Comparison of ENCODE assay signal across 8 mouse cellular contexts in genomic region chr9:57075681-57076381, GRCm38 (mm10). TPM values are rescaled to one million over a fixed set of nuclear protein-coding genes. Genes with fewer than 3 reads are reported as not detected.
DNase-seq lines count a peak whose midpoint lies in the region; ATAC-seq and TF ChIP-seq lines count a peak whose summit lies in the region.

No protein-coding gene starts in this region.

- H3K9ac ChIP-seq in heart, embryonic 15.5 days: peak overlapping the region; percentile 87
- peak overlapping the region; percentile 68 for H3K9ac ChIP-seq in liver, embryonic 14.5 days (replicated peaks)
- peak overlapping the region; percentile 85 for H3K9ac ChIP-seq in neural tube, embryonic 11.5 days (ENCODE audit: low read length)
- peak overlapping the region; percentile 80 for H3K9ac ChIP-seq in stomach, postnatal 0 days (ENCODE audit: low read length)

- TF ChIP-seq EP300 in liver, embryonic 14.5 days (IDR thresholded peaks at IDR 0.05; ENCODE audit: low read depth): no peak; the same call in 1 of the 2 replicates
- no peak for TF ChIP-seq EP300 in stomach, postnatal 0 days (optimal IDR thresholded peaks at IDR 0.05)

- WGBS in forebrain, embryonic 10.5 days: under 1% methylated on average over 43 of the region's 43 CpGs
- under 1% methylated on average over 43 of the region's 43 CpGs for WGBS in heart, embryonic 15.5 days
- WGBS in liver, embryonic 14.5 days (ENCODE audit: insufficient replicate concordance): under 1% methylated on average over 43 of the region's 43 CpGs
- WGBS in neural tube, embryonic 11.5 days: under 1% methylated on average over 43 of the region's 43 CpGs
- WGBS in stomach, postnatal 0 days: under 1% methylated on average over 41 of the region's 43 CpGs

- H3K27me3 ChIP-seq in forebrain, embryonic 10.5 days (ENCODE audit: poor library complexity, severe bottlenecking): no peaks in the 10 kb centered on the region
- H3K27me3 ChIP-seq in heart, embryonic 15.5 days: no peaks in the 10 kb centered on the region
- H3K27me3 ChIP-seq in liver, embryonic 14.5 days (ENCODE audit: control insufficient read depth, insufficient read depth, low read length): no peaks in the 10 kb centered on the region
- no peaks in the 10 kb centered on the region for H3K27me3 ChIP-seq in neural tube, embryonic 11.5 days (ENCODE audit: control insufficient read depth, insufficient read depth, low read length)
- no peaks in the 10 kb centered on the region for H3K27me3 ChIP-seq in stomach, postnatal 0 days (ENCODE audit: control insufficient read depth, insufficient read depth, low read length)

- H3K9me3 ChIP-seq in forebrain, embryonic 10.5 days: no peaks in the 10 kb centered on the region
- no peaks in the 10 kb centered on the region for H3K9me3 ChIP-seq in heart, embryonic 15.5 days (replicated peaks)
- no peaks in the 10 kb centered on the region for H3K9me3 ChIP-seq in liver, embryonic 14.5 days (ENCODE audit: control insufficient read depth, low read length)
- no peaks in the 10 kb centered on the region for H3K9me3 ChIP-seq in neural tube, embryonic 11.5 days (ENCODE audit: control insufficient read depth, low read length)
- H3K9me3 ChIP-seq in stomach, postnatal 0 days (ENCODE audit: control insufficient read depth, low read length): no peaks in the 10 kb centered on the region

- peak overlapping the region; percentile 86 for H3K4me2 ChIP-seq in heart, embryonic 15.5 days
- H3K4me2 ChIP-seq in liver, embryonic 14.5 days (ENCODE audit: low read depth): peak overlapping the region; percentile 97
- H3K4me2 ChIP-seq in neural tube, embryonic 11.5 days (ENCODE audit: low read depth): peak overlapping the region; percentile 91
- H3K4me2 ChIP-seq in stomach, postnatal 0 days (replicated peaks; ENCODE audit: low read depth): peak overlapping the region; percentile 91

- peak overlapping the region; percentile 97 for H3K27ac ChIP-seq in forebrain, embryonic 10.5 days
- H3K27ac ChIP-seq in heart, embryonic 15.5 days: peak overlapping the region; percentile 100
- H3K27ac ChIP-seq in liver, embryonic 14.5 days: peak overlapping the region; percentile 98
- peak overlapping the region; percentile 96 for H3K27ac ChIP-seq in neural tube, embryonic 11.5 days (ENCODE audit: low read depth, low read length)
- H3K27ac ChIP-seq in stomach, postnatal 0 days (replicated peaks): peak overlapping the region; percentile 99

- H3K4me3 ChIP-seq in forebrain, embryonic 10.5 days: peak overlapping the region; percentile 94
- H3K4me3 ChIP-seq in heart, embryonic 15.5 days: peak overlapping the region; percentile 92
- peak overlapping the region; percentile 76 to 92 for H3K4me3 ChIP-seq in liver, embryonic 14.5 days (ENCODE audit: insufficient read depth in 1 of 2, low read depth in 2 of 2, low read length in 2 of 2)
- peak overlapping the region; percentile 92 for H3K4me3 ChIP-seq in neural tube, embryonic 11.5 days (ENCODE audit: low read depth, low read length)
- H3K4me3 ChIP-seq in stomach, postnatal 0 days (ENCODE audit: low read depth, low read length): peak overlapping the region; percentile 88

- peak; percentile 81 for ATAC-seq in heart, embryonic 15.5 days (replicated peaks; ENCODE audit: insufficient number of reproducible peaks, insufficient read depth, low FRiP score, low read depth)
- peak; percentile 78 for ATAC-seq in liver, embryonic 14.5 days (ENCODE audit: insufficient read depth)
- peak; percentile 82 for ATAC-seq in neural tube, embryonic 11.5 days (ENCODE audit: insufficient read depth, low FRiP score, low TSS enrichment)
- peak; percentile 86 for ATAC-seq in stomach, postnatal 0 days (ENCODE audit: low FRiP score, low TSS enrichment)

- peak; percentile 15; the same call in 1 of the 2 replicates for TF ChIP-seq CTCF in liver, embryonic 14.5 days (IDR thresholded peaks at IDR 0.05; ENCODE audit: low read depth)
- peak; percentile 40 for TF ChIP-seq CTCF in stomach, postnatal 0 days (IDR thresholded peaks at IDR 0.05; ENCODE audit: low read depth)

- H3K36me3 ChIP-seq in forebrain, embryonic 10.5 days (replicated peaks): peaks cover 12% of the 10 kb centered on the region
- H3K36me3 ChIP-seq in heart, embryonic 15.5 days: no peaks in the 10 kb centered on the region
- H3K36me3 ChIP-seq in liver, embryonic 14.5 days (replicated peaks; ENCODE audit: control insufficient read depth, insufficient read depth, low read depth): no peaks in the 10 kb centered on the region
- H3K36me3 ChIP-seq in neural tube, embryonic 11.5 days (ENCODE audit: control insufficient read depth, insufficient read depth, low read length): no peaks in the 10 kb centered on the region
- H3K36me3 ChIP-seq in stomach, postnatal 0 days (ENCODE audit: control insufficient read depth, insufficient read depth, low read length): no peaks in the 10 kb centered on the region

- DNase-seq in CD8-positive naive resting alpha-beta T cell, adult 2 months (ENCODE audit: low read depth in 2 of 2, low spot score in 2 of 2): peak; percentile 97 to 98
- DNase-seq in c-Kit-positive CD71-negative TER-119-negative erythroid progenitor cells, embryonic 14.5 days (ENCODE audit: low read depth): peak; percentile 96
- peak; percentile 97 for DNase-seq in forebrain, embryonic 10.5 days (ENCODE audit: extremely low spot score, low spot score)
- peak; percentile 98 to 99 for DNase-seq in kidney, postnatal 25 days
- peak; percentile 99 for DNase-seq in liver, embryonic 14.5 days (ENCODE audit: low read depth in 3 of 3, low spot score in 3 of 3)
- DNase-seq in neural tube, embryonic 11.5 days (ENCODE audit: low spot score): peak; percentile 99
- peak; percentile 99 for DNase-seq in stomach, postnatal 0 days (ENCODE audit: low spot score)

- H3K4me1 ChIP-seq in forebrain, embryonic 10.5 days: peaks cover 36% of the 10 kb centered on the region
- peaks cover 29% of the 10 kb centered on the region for H3K4me1 ChIP-seq in heart, embryonic 15.5 days (replicated peaks)
- peaks cover 13 to 19% of the 10 kb centered on the region in 2 experiments for H3K4me1 ChIP-seq in liver, embryonic 14.5 days (replicated peaks; ENCODE audit: control insufficient read depth in 2 of 2, insufficient read depth in 2 of 2, low read length in 1 of 2)
- H3K4me1 ChIP-seq in neural tube, embryonic 11.5 days (ENCODE audit: control insufficient read depth, insufficient read depth, low read length): peaks cover 17% of the 10 kb centered on the region
- peaks cover 2% of the 10 kb centered on the region; the same call in 1 of the 2 replicates for H3K4me1 ChIP-seq in stomach, postnatal 0 days (replicated peaks; ENCODE audit: control insufficient read depth, insufficient read depth)

RNA-seq across cellular contexts. Expression of gene Sin3a, which starts 4.0 kb away (rescaled TPM):
- polyA plus RNA-seq in forebrain, embryonic 10.5 days (2016; fragmentation: Nextera tagmentation; extraction: Ambion mirVana): 53.9 and 54.5 TPM in 2 replicates
- 15.7 and 24.4 TPM in 2 replicates for polyA plus RNA-seq in heart, embryonic 15.5 days (2015; fragmentation: Nextera tagmentation; extraction: Ambion mirVana)
- 20.5 and 21.6 TPM in 2 replicates for polyA plus RNA-seq in liver, embryonic 14.5 days (2012; rRNA removed)
- 14.9 and 16.9 TPM in 2 replicates for polyA plus RNA-seq in liver, embryonic 14.5 days (2014; fragmentation: Nextera tagmentation; extraction: Ambion mirVana)
- polyA plus RNA-seq in neural tube, embryonic 11.5 days (2014; fragmentation: Nextera tagmentation; extraction: Ambion mirVana): 55.3 and 57.1 TPM in 2 replicates
- polyA plus RNA-seq in stomach, postnatal 0 days (2015; fragmentation: Nextera tagmentation; extraction: Ambion mirVana): 10.4 and 10.6 TPM in 2 replicates

RNA-seq across cellular contexts. Expression of gene Man2c1, which starts 54.7 kb away (rescaled TPM):
- polyA plus RNA-seq in forebrain, embryonic 10.5 days (2016; fragmentation: Nextera tagmentation; extraction: Ambion mirVana): 63.3 and 68.8 TPM in 2 replicates
- polyA plus RNA-seq in heart, embryonic 15.5 days (2015; fragmentation: Nextera tagmentation; extraction: Ambion mirVana): 45.6 and 65.5 TPM in 2 replicates
- polyA plus RNA-seq in liver, embryonic 14.5 days (2012; rRNA removed): 27.1 and 35.4 TPM in 2 replicates
- polyA plus RNA-seq in liver, embryonic 14.5 days (2014; fragmentation: Nextera tagmentation; extraction: Ambion mirVana): 7.4 and 11.5 TPM in 2 replicates
- 23.9 and 29.4 TPM in 2 replicates for polyA plus RNA-seq in neural tube, embryonic 11.5 days (2014; fragmentation: Nextera tagmentation; extraction: Ambion mirVana)
- polyA plus RNA-seq in stomach, postnatal 0 days (2015; fragmentation: Nextera tagmentation; extraction: Ambion mirVana): 35.2 and 39.5 TPM in 2 replicates

Comparison
In these comparisons a context has a peak if more than half of its experiments do, and no peak if none do; other contexts are left out.
1. Peak in every context shown above with its lines: DNase-seq, ATAC-seq, H3K4me3 ChIP-seq and H3K27ac ChIP-seq.